Mouse (Mus musculus) skeletal muscle tissue, postnatal 0 days (tissue): ENCODE results near the gene Yipf4. TPM values are rescaled to one million over a fixed set of nuclear protein-coding genes. Genes with fewer than 3 reads are reported as not detected.

Experiments
- polyA plus RNA-seq: library from polyadenylated mRNA; unstranded; fragments of >200 nt; fragmentation: Nextera tagmentation; extraction: Ambion mirVana; gene quantifications from 2 replicates; pipeline ENCODE4 v1.2.1, GENCODE M21; 2015

Gene Yipf4
- polyA plus RNA-seq: 50.4 and 55.3 TPM in 2 replicates

DNA sequence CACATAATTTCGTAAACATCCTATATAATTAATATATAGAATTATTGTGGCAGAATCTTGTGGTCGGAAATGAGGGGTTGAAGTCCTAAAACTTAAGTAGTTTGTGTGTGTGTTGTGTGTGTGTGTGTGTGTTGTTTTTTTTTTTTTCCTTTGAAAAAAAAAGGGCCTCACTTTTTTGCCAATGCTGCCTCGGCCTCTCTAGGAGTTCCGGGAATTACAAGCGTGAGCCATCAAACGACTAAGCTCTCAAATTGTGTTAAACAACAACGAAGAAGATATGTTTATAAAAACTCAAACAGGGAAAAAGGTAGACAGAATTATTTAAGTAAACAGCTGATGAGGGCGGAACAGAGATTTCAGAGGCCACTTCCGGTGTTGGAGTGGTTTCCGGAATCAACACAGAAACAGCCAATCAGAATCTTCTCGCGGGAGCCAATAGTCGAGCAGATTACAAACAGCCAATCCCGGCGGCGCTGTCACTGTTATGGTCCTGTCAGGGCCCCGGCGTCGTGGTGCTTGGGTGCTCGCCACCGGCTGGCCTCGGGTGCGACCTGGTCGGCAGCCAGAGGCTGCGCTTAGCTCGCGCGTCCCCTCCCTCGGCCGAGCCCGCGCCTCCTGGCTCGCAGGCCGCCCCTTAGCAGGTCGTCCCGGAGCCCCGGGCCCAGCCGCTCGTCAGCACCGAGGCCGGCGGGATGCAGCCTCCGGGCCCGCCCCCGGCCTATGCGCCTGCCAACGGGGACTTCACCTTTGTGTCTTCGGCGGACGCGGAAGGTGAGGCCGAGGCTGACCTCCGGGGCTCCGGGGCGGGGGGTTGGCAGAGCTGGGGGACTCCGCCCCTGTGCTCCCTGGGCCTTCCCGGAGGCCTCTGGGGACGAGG lies at the start of gene Yipf4:
Gene Yipf4, plus strand, starts transcription at position 470 of the 877 bp plus-strand sequence.

DNA sequence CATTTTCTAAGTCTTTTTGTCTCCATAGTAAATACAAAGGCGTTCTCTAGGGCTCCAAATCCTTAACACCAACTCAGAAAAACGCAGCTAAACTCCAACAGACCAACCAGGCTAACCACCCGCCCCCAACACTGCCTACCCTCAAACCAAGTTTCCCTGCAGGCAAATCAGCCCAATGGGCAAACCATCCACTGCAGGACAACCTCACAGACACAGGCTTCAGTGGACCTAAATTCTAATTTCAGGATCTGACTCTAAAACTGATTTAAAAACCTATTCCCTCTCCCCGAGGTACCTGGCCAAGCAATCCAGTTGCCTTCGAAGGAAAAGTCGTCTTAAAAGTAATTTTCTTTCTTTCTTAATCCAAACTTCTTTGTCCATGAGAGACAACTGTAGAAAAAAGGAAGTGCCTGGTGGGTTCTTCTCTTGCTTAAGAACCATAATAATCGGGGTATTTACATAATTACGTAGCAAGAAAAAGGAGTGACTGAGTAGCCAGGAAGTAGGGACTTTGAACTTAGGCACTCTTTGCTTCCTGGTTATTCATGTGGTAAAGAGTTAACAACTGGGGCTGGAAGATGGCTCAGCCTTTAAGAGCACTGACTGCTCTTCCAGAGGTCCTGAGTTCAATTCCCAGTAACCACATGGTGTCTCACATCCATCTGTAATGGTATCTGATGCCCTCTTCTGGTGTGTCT lies 30.4 kb upstream of the Yipf4 start, which contains the start of gene Nlrc4:
Gene Nlrc4, minus strand, starts transcription at position 432 of the 698 bp plus-strand sequence.

DNA sequence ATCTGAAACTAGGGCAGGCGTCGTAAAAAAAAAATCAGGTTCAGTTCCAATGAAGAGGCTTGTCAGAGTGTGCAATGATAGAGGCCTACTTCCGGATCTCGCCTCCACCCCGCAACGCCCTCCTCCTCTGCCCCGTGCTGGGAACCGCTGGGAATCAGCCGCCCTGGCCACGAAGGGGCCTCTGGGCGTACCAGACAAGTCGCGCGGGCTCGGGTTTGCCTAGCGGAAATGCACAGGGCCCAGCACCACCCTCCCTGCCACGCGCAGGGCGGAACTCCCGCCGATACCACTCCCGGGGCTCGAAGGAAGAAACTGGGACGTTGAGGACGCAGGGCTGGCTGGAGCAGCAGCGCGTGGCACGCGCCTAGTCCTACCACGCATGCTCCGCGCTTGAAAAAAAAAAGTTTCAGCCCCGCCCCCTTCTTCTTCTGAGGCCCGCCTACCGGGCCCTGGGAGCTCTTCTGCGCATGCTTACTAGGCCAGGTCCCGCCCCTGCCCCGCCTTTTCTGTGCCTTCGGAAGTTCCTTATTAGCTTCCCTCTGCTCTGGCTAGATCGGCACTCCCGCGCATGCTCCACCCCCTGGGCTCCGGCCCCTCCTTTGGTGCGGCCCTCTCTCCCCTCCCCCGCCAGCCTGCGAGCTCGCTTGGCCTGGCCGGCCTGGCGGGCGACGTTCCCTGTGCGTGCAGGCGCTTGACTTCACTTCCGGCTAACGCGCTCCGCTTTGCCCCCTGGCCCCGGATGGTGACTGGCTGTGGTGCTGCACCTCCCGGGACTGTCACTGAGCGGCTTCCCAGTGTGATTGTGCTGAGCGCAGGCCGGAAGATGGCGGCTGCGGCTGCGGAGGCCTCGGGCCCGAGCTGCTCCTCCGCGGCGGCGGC lies 38.7 kb downstream of the Yipf4 start, which contains the start of gene Birc6:
Gene Birc6, plus strand, starts transcription at position 567 of the 879 bp plus-strand sequence.

Other genes with a start within 250 kb of the Yipf4 start
- gene Memo1, start 194.0 kb upstream of the Yipf4 start, polyA plus RNA-seq: 66.5 and 71.3 TPM in 2 replicates
- 168 and 176 TPM in 2 replicates for gene Dpy30, start 165.5 kb upstream of the Yipf4 start, polyA plus RNA-seq
- 15.2 and 17.1 TPM in 2 replicates for gene Spast, start 150.5 kb upstream of the Yipf4 start, polyA plus RNA-seq
- gene Slc30a6, start 93.9 kb upstream of the Yipf4 start, polyA plus RNA-seq: 13.3 and 17.2 TPM in 2 replicates
- gene Nlrc4, start 30.4 kb upstream of the Yipf4 start, polyA plus RNA-seq: 0.26 and 0.32 TPM in 2 replicates
- 48.4 and 50.8 TPM in 2 replicates for gene Birc6, start 38.8 kb downstream of the Yipf4 start, polyA plus RNA-seq
- gene Ttc27, start 228.2 kb downstream of the Yipf4 start, polyA plus RNA-seq: 7.9 and 9.2 TPM in 2 replicates